Mouse (Mus musculus) liver, embryonic 15.5 days (tissue): ENCODE measurements around the gene Tpbgl. TPM values are rescaled to one million over a fixed set of nuclear protein-coding genes. Genes with fewer than 3 reads are reported as not detected.
A peak's percentile ranks its signal among the peaks of the same experiment; 100 is the strongest.

Source experiments
- ATAC-seq: fragments of 200-750 bp; cut with Nextera tagmentation; 2 replicates; pipeline ENCODE4 v1.8.0; 2017; ENCODE audit warnings: moderate number of reproducible peaks, mild to moderate bottlenecking, moderate library complexity; ENCODE audit not compliant: insufficient read depth
- H3K27ac ChIP-seq: fragments of 300-500 bp; sonication (generic); replicated peaks from 2 replicates; pipeline ENCODE4 v1.5.1; 2015; ENCODE audit warnings: mild to moderate bottlenecking, inconsistent platforms
- H3K27me3 ChIP-seq: fragments of 300-500 bp; sonication (generic); 2 replicates; pipeline ENCODE4 v1.6.1; 2015; ENCODE audit warnings: mild to moderate bottlenecking, inconsistent platforms
- H3K36me3 ChIP-seq: fragments of 300-500 bp; sonication (generic); replicated peaks from 2 replicates; pipeline ENCODE4 v1.6.1; 2015; ENCODE audit warnings: moderate library complexity, mild to moderate bottlenecking, inconsistent platforms
- H3K4me1 ChIP-seq: fragments of 300-500 bp; sonication (generic); replicated peaks from 2 replicates; pipeline ENCODE4 v1.6.1; 2015; ENCODE audit warnings: inconsistent platforms
- H3K4me2 ChIP-seq: fragments of 300-500 bp; sonication (generic); 2 replicates; pipeline ENCODE4 v1.6.1; 2015; ENCODE audit warnings: moderate library complexity, mild to moderate bottlenecking, inconsistent platforms
- H3K4me3 ChIP-seq: fragments of 300-500 bp; sonication (generic); replicated peaks from 2 replicates; pipeline ENCODE4 v1.5.1; 2015; ENCODE audit warnings: mild to moderate bottlenecking, inconsistent platforms
- H3K9ac ChIP-seq: fragments of 300-500 bp; sonication (generic); 2 replicates; pipeline ENCODE4 v1.6.1; 2015; ENCODE audit warnings: moderate library complexity, mild to moderate bottlenecking, inconsistent platforms
- H3K9me3 ChIP-seq: fragments of 300-500 bp; sonication (generic); replicated peaks from 2 replicates; pipeline ENCODE4 v1.6.1; 2016; ENCODE audit warnings: inconsistent platforms
- WGBS: fragments of 180-500 bp; shearing (Covaris S2); methylation state at CpG from one replicate; pipeline ENCODE4 v1.1.7; 2015; ENCODE audit warnings: mixed read lengths; ENCODE audit not compliant: insufficient replicate concordance; 5-methylcytosine and 5-hydroxymethylcytosine counted together
- polyA plus RNA-seq: library from polyadenylated mRNA; unstranded; fragments of >200 nt; fragmentation: Nextera tagmentation; extraction: Ambion mirVana; gene quantifications from 2 replicates; pipeline ENCODE4 v1.2.1, GENCODE M21; 2015

The Tpbgl gene
- polyA plus RNA-seq, 1 experiment from 2014 or later = 0.41 TPM

- no peak overlapping the region for H3K9ac ChIP-seq
- H3K4me1 ChIP-seq = peaks cover 49% of the 10 kb centered on the region
- ATAC-seq = no peak
- H3K36me3 ChIP-seq = peaks cover 68% of the 10 kb centered on the region
- no peak overlapping the region for H3K4me3 ChIP-seq
- H3K9me3 ChIP-seq = no peaks in the 10 kb centered on the region
- no peaks in the 10 kb centered on the region for H3K27me3 ChIP-seq
- peak overlapping the region; percentile 14; the same call in 1 of the 2 replicates for H3K27ac ChIP-seq
- H3K4me2 ChIP-seq = no peak overlapping the region
- 75% methylated on average over 8 of the region's 8 CpGs for WGBS
Observed at GRCm38 (mm10) chr7:99603875-99604662, 22.8 kb downstream of the Tpbgl start.

- no peaks in the 10 kb centered on the region for H3K9me3 ChIP-seq
- no peaks in the 10 kb centered on the region for H3K27me3 ChIP-seq
- no peak overlapping the region for H3K9ac ChIP-seq
- H3K4me3 ChIP-seq = peak overlapping the region; percentile 76
- H3K27ac ChIP-seq = peak overlapping the region; percentile 99
- peaks cover 74% of the 10 kb centered on the region for H3K4me1 ChIP-seq
- WGBS = 64% methylated on average over 4 of the region's 4 CpGs
- peak overlapping the region; percentile 76 for H3K4me2 ChIP-seq
- ATAC-seq = no peak
- H3K36me3 ChIP-seq = peaks cover 84% of the 10 kb centered on the region
Observed at GRCm38 (mm10) chr7:99598722-99599121, 28.2 kb downstream of the Tpbgl start.

- H3K27me3 ChIP-seq = no peaks in the 10 kb centered on the region
- no peaks in the 10 kb centered on the region for H3K9me3 ChIP-seq
- peak overlapping the region; percentile 76 for H3K4me2 ChIP-seq
- peaks cover 79% of the 10 kb centered on the region for H3K4me1 ChIP-seq
- 17% methylated on average over 15 of the region's 15 CpGs for WGBS
- peak overlapping the region; percentile 91 for H3K9ac ChIP-seq
- peaks cover 63% of the 10 kb centered on the region for H3K36me3 ChIP-seq
- peak overlapping the region; percentile 99 for H3K27ac ChIP-seq
- H3K4me3 ChIP-seq = peak overlapping the region; percentile 76
- ATAC-seq = peak; percentile 89
Observed at GRCm38 (mm10) chr7:99593868-99594803, 32.8 kb downstream of the Tpbgl start.

- H3K36me3 ChIP-seq = peaks cover 63% of the 10 kb centered on the region
- ATAC-seq = peak; percentile 55
- H3K9ac ChIP-seq = peak overlapping the region; percentile 91
- peaks cover 64% of the 10 kb centered on the region for H3K4me1 ChIP-seq
- H3K27ac ChIP-seq = peak overlapping the region; percentile 99
- H3K27me3 ChIP-seq = no peaks in the 10 kb centered on the region
- WGBS = 22% methylated on average over 3 of the region's 3 CpGs
- peak overlapping the region; percentile 76 for H3K4me2 ChIP-seq
- H3K4me3 ChIP-seq = peak overlapping the region; percentile 76
- no peaks in the 10 kb centered on the region for H3K9me3 ChIP-seq
Observed at GRCm38 (mm10) chr7:99592669-99593068, 34.2 kb downstream of the Tpbgl start.

- Histone ChIP-seq H3K9me3 (no peaks in the 10 kb centered on the region), H3K4me2 (peak overlapping the region; percentile 76), H3K27ac (peak overlapping the region; percentile 99), H3K27me3 (no peaks in the 10 kb centered on the region), H3K4me1 (peaks cover 47% of the 10 kb centered on the region), H3K9ac (peak overlapping the region; percentile 28; the same call in 1 of the 2 replicates), H3K36me3 (peaks cover 59% of the 10 kb centered on the region), H3K4me3 (no peak overlapping the region)
- peak; percentile 28 for ATAC-seq
- WGBS = 45% methylated on average over 5 of the region's 5 CpGs
Observed at GRCm38 (mm10) chr7:99590646-99591045, 36.3 kb downstream of the Tpbgl start.

GRCm38 (mm10) chr7:99590064-99590463 is 36.8 kb downstream of the Tpbgl start:
- H3K27ac ChIP-seq = peak overlapping the region; percentile 99
- H3K9me3 ChIP-seq = no peaks in the 10 kb centered on the region
- 12% methylated on average over 3 of the region's 3 CpGs for WGBS
- no peak for ATAC-seq
- H3K4me3 ChIP-seq = no peak overlapping the region
- H3K9ac ChIP-seq = peak overlapping the region; percentile 28; the same call in 1 of the 2 replicates
- H3K27me3 ChIP-seq = no peaks in the 10 kb centered on the region
- peaks cover 47% of the 10 kb centered on the region for H3K4me1 ChIP-seq
- H3K36me3 ChIP-seq = peaks cover 63% of the 10 kb centered on the region
- no peak overlapping the region for H3K4me2 ChIP-seq

- H3K4me2 ChIP-seq = no peak overlapping the region
- no peaks in the 10 kb centered on the region for H3K9me3 ChIP-seq
- H3K27me3 ChIP-seq = no peaks in the 10 kb centered on the region
- no peak overlapping the region for H3K9ac ChIP-seq
- no peak for ATAC-seq
- 82% methylated on average over 8 of the region's 8 CpGs for WGBS
- H3K4me1 ChIP-seq = peaks cover 25% of the 10 kb centered on the region
- H3K4me3 ChIP-seq = no peak overlapping the region
- no peak overlapping the region for H3K27ac ChIP-seq
- peaks cover 57% of the 10 kb centered on the region for H3K36me3 ChIP-seq
Observed at GRCm38 (mm10) chr7:99585976-99586375, 40.9 kb downstream of the Tpbgl start.

- no peaks in the 10 kb centered on the region for H3K27me3 ChIP-seq
- H3K9me3 ChIP-seq = no peaks in the 10 kb centered on the region
- H3K4me3 ChIP-seq = no peak overlapping the region
- H3K27ac ChIP-seq = 0 out of 2 replicates have a peak overlapping the region, but pooled peaks have one; percentile 5
- H3K4me2 ChIP-seq = no peak overlapping the region
- H3K4me1 ChIP-seq = peaks cover 14% of the 10 kb centered on the region
- WGBS = 50% methylated on average over 5 of the region's 5 CpGs
- peaks cover 46% of the 10 kb centered on the region for H3K36me3 ChIP-seq
- ATAC-seq = no peak
- H3K9ac ChIP-seq = no peak overlapping the region
Observed at GRCm38 (mm10) chr7:99583625-99584024, 43.3 kb downstream of the Tpbgl start.

- Histone ChIP-seq H3K4me3 (no peak overlapping the region), H3K9me3 (no peaks in the 10 kb centered on the region), H3K36me3 (peaks cover 38% of the 10 kb centered on the region), H3K9ac (no peak overlapping the region), H3K27me3 (no peaks in the 10 kb centered on the region), H3K4me2 (no peak overlapping the region), H3K4me1 (peaks cover 14% of the 10 kb centered on the region), H3K27ac (0 out of 2 replicates have a peak overlapping the region, but pooled peaks have one; percentile 5)
- ATAC-seq = no peak
- WGBS = 69% methylated on average over 4 of the region's 4 CpGs
Observed at GRCm38 (mm10) chr7:99582867-99583266, 44.0 kb downstream of the Tpbgl start.

- no peaks in the 10 kb centered on the region for H3K27me3 ChIP-seq
Observed at GRCm38 (mm10) chr7:99582306-99582705, 44.6 kb downstream of the Tpbgl start.

GRCm38 (mm10) chr7:99580247-99580646 is 46.7 kb downstream of the Tpbgl start:
- 30% methylated on average over 6 of the region's 6 CpGs for WGBS
- Histone ChIP-seq H3K9ac (no peak overlapping the region), H3K4me3 (no peak overlapping the region), H3K27ac (no peak overlapping the region), H3K9me3 (no peaks in the 10 kb centered on the region), H3K4me1 (peaks cover 14% of the 10 kb centered on the region), H3K36me3 (peaks cover 17% of the 10 kb centered on the region), H3K4me2 (no peak overlapping the region), H3K27me3 (no peaks in the 10 kb centered on the region)
- ATAC-seq = no peak

More at GRCm38 (mm10) chr7:99582306-99582705, 44.6 kb downstream of the Tpbgl start:
- no peak overlapping the region for H3K4me3 ChIP-seq
- no peak overlapping the region for H3K9ac ChIP-seq
- H3K9me3 ChIP-seq = no peaks in the 10 kb centered on the region
- H3K36me3 ChIP-seq = peaks cover 33% of the 10 kb centered on the region
- no peak for ATAC-seq
- WGBS = 73% methylated on average over 7 of the region's 7 CpGs
- H3K4me2 ChIP-seq = no peak overlapping the region
- peaks cover 14% of the 10 kb centered on the region for H3K4me1 ChIP-seq
- no peak overlapping the region for H3K27ac ChIP-seq
